In genomic region chr4:139305521-139305920, GRCm38 (mm10) we compare ENCODE assay signal across 15 mouse cellular contexts.
"Had no signal": no experiment of that assay in that cellular context is flagged by ENCODE, and none has a peak within 500 bp of the region (broad histone marks: within the 10 kb centered on the region; RNA-seq: fewer than 3 reads in every experiment).

No protein-coding gene starts in this region.

- H3K4me3 ChIP-seq: layer of hippocampus, adult 2 months; liver, embryonic 13.5 days had no signal

- DNase-seq: kidney, adult 2 months; kidney, postnatal 25 days; layer of hippocampus, adult 9-11 months; liver, embryonic 13.5 days; lung, adult 2 months; lung, postnatal 14 days; lung, postnatal 4 days; midbrain, embryonic 14.5 days; thymus, adult 2 months; thymus, postnatal 14 days; thymus, postnatal 4 days had no signal

- H3K27ac ChIP-seq: kidney, postnatal 0 days; layer of hippocampus, adult 2 months; liver, embryonic 13.5 days; stomach, postnatal 0 days had no signal

- H3K27me3 ChIP-seq: liver, embryonic 13.5 days had no signal

- H3K4me2 ChIP-seq: liver, embryonic 13.5 days; midbrain, embryonic 11.5 days had no signal

- H3K9me3 ChIP-seq: liver, embryonic 13.5 days had no signal

- H3K9ac ChIP-seq: liver, embryonic 13.5 days had no signal
